Mouse (Mus musculus) ES-Bruce4 (cell line): ENCODE data around the gene B3gat1. TPM values are rescaled to one million over a fixed set of nuclear protein-coding genes. Genes with fewer than 3 reads are reported as not detected.

Experiments
- H3K27ac ChIP-seq: 2 replicates; pipeline ENCODE4 v1.5.1; 2012; ENCODE audit warnings: low read length, inconsistent platforms; ENCODE audit not compliant: insufficient read depth
- H3K27me3 ChIP-seq: 2 replicates; pipeline ENCODE4 v1.6.1; 2012; ENCODE audit warnings: mild to moderate bottlenecking, low read length, inconsistent platforms; ENCODE audit not compliant: control insufficient read depth, poor library complexity, insufficient read depth, severe bottlenecking
- H3K36me3 ChIP-seq: 2 replicates; pipeline ENCODE4 v1.6.1; 2012; ENCODE audit warnings: inconsistent platforms, mild to moderate bottlenecking, low read length, moderate library complexity; ENCODE audit not compliant: control insufficient read depth, poor library complexity, insufficient read depth, severe bottlenecking
- H3K4me1 ChIP-seq: one replicate; pipeline ENCODE4 v1.8.1; 2011; ENCODE audit warnings: low read length; ENCODE audit not compliant: control insufficient read depth, insufficient read depth
- H3K4me3 ChIP-seq: 2 replicates; pipeline ENCODE4 v1.5.1; 2011; ENCODE audit warnings: low read depth, mild to moderate bottlenecking, low read length
- H3K9ac ChIP-seq: 2 replicates; pipeline ENCODE4 v1.6.1; 2012; ENCODE audit warnings: low read depth, mild to moderate bottlenecking, inconsistent platforms; ENCODE audit not compliant: poor library complexity, severe bottlenecking
- H3K9me3 ChIP-seq: replicated peaks from 2 replicates; pipeline ENCODE4 v1.6.1; 2012; ENCODE audit warnings: mild to moderate bottlenecking, low read length, inconsistent platforms; ENCODE audit not compliant: control insufficient read depth, poor library complexity, insufficient read depth, severe bottlenecking
- CTCF ChIP-seq: IDR thresholded peaks from one replicate; pipeline ENCODE4 v1.8.1; 2011; ENCODE audit warnings: low read depth, low read length
- EP300 ChIP-seq: IDR thresholded peaks from 2 replicates; pipeline ENCODE4 v1.6.1; 2011; ENCODE audit warnings: low read depth, low read length; ENCODE audit not compliant: insufficient read depth
- POLR2A ChIP-seq: IDR thresholded peaks from one replicate; pipeline ENCODE4 v1.8.1; 2011; ENCODE audit warnings: low read length; ENCODE audit not compliant: insufficient read depth
- polyA plus RNA-seq: library from polyadenylated mRNA; stranded (reverse); fragments of >200 nt; gene quantifications from 2 replicates; pipeline ENCODE4 v1.2.4, GENCODE M21; 2011; ENCODE audit warnings: low read depth; ENCODE audit not compliant: missing spikeins, insufficient read depth, insufficient read length

Gene B3gat1
- polyA plus RNA-seq, 1 experiment, result not detected

GRCm38 (mm10) chr9:26728556-26728955 lies 5.0 kb upstream of the B3gat1 start:
- no peaks in the 10 kb centered on the region for H3K36me3 ChIP-seq
- no peaks in the 10 kb centered on the region for H3K4me1 ChIP-seq
- no peaks in the 10 kb centered on the region for H3K9me3 ChIP-seq
- no peak overlapping the region for H3K27ac ChIP-seq
- peaks cover 7% of the 10 kb centered on the region; the same call in 1 of the 2 replicates for H3K27me3 ChIP-seq
- no peak overlapping the region for H3K9ac ChIP-seq
- H3K4me3 ChIP-seq, result no peak overlapping the region
- TF ChIP-seq CTCF, result no peak
- TF ChIP-seq EP300, result no peak
- TF ChIP-seq POLR2A, result no peak

GRCm38 (mm10) chr9:26733986-26734385 lies 458 bp downstream of the B3gat1 start:
- H3K4me1 ChIP-seq, result no peaks in the 10 kb centered on the region
- no peak overlapping the region for H3K27ac ChIP-seq
- peak overlapping the region; percentile 50 for H3K9ac ChIP-seq
- H3K36me3 ChIP-seq, result no peaks in the 10 kb centered on the region
- peaks cover 17% of the 10 kb centered on the region for H3K27me3 ChIP-seq
- peak overlapping the region; percentile 29 for H3K4me3 ChIP-seq
- no peaks in the 10 kb centered on the region for H3K9me3 ChIP-seq
- TF ChIP-seq CTCF (no peak), EP300 (no peak), POLR2A (no peak)

GRCm38 (mm10) chr9:26737116-26737515 lies 3.6 kb downstream of the B3gat1 start:
- Histone ChIP-seq H3K27ac (no peak overlapping the region), H3K27me3 (peaks cover 15% of the 10 kb centered on the region), H3K9me3 (no peaks in the 10 kb centered on the region), H3K4me3 (no peak overlapping the region), H3K9ac (no peak overlapping the region), H3K4me1 (no peaks in the 10 kb centered on the region), H3K36me3 (no peaks in the 10 kb centered on the region)
- no peak for TF ChIP-seq POLR2A

GRCm38 (mm10) chr9:26742817-26743216 lies 9.3 kb downstream of the B3gat1 start:
- Histone ChIP-seq H3K4me3 (no peak overlapping the region), H3K4me1 (no peaks in the 10 kb centered on the region), H3K9me3 (no peaks in the 10 kb centered on the region), H3K36me3 (no peaks in the 10 kb centered on the region), H3K9ac (no peak overlapping the region), H3K27ac (no peak overlapping the region), H3K27me3 (no peaks in the 10 kb centered on the region)
- TF ChIP-seq EP300 (no peak), POLR2A (no peak), CTCF (no peak)

- Histone ChIP-seq H3K36me3 (no peaks in the 10 kb centered on the region), H3K27ac (no peak overlapping the region), H3K9me3 (no peaks in the 10 kb centered on the region), H3K4me3 (no peak overlapping the region), H3K4me1 (no peaks in the 10 kb centered on the region), H3K27me3 (no peaks in the 10 kb centered on the region), H3K9ac (no peak overlapping the region)
- TF ChIP-seq POLR2A (no peak), CTCF (no peak), EP300 (no peak)
Observed at GRCm38 (mm10) chr9:26747121-26747520, 13.6 kb downstream of the B3gat1 start.

- no peaks in the 10 kb centered on the region for H3K36me3 ChIP-seq
- no peaks in the 10 kb centered on the region for H3K4me1 ChIP-seq
- no peaks in the 10 kb centered on the region for H3K27me3 ChIP-seq
- H3K9ac ChIP-seq, result no peak overlapping the region
- TF ChIP-seq POLR2A (no peak), EP300 (no peak), CTCF (no peak)
- no peak overlapping the region for H3K27ac ChIP-seq
- no peaks in the 10 kb centered on the region for H3K9me3 ChIP-seq
- H3K4me3 ChIP-seq, result no peak overlapping the region
Observed at GRCm38 (mm10) chr9:26748893-26749292, 15.4 kb downstream of the B3gat1 start.
